Mouse (Mus musculus) spleen, adult 12 weeks (tissue): ENCODE measurements at regions not wholly inside any gene's neighbourhood (a gene's known extent, or its start where the extent isn't known, plus 50 kb on each side); places are given as distances from the start of the nearest gene placed in this dataset.

Source experiments
- DNase-seq: peaks from one replicate; pipeline ENCODE4 v3.0.0; 2022; ENCODE audit warnings: low spot score

DNA sequence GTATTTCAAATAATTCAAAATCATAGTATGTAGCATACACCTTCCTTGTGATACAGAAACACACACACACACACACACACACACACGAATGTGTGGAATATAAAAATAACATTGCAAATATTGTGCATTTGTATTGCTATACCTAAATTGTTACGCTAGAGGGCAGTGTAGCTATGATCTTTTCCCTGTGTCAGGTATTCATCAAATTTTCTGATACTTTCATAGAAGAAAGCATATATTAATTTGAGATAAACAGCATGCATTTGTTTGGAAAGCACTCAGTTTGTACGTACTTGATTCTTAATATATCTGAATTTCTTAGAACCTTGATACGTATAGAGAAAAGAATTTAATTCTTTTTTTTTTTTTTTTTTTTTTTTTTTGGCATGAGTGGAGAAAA lies 1700.9 kb upstream of the Sel1l start:
- DNase-seq, result no peak

DNA sequence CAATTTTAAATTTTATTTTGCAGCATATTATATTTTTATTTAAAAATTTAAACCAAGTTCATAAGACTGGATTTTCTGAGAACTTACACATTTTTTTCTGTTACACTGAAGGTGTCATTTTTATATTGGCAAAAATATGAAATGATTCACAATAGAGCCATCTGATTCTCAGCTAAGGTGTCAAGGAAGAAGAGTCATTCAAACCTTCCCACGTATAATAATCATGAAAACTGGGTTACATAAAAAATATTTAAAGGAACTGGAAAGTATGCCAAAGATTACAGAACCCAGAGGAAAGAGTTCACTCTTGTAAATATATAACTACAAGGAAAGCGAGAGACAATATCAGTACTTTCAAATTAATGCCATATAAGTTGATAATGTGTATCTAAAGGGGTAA lies 1674.5 kb upstream of the Sel1l start:
- no peak for DNase-seq

- no peak for DNase-seq
Measured at GRCm38 (mm10) chr12:93486381-93486780, 1637.4 kb upstream of the Sel1l start.

DNA sequence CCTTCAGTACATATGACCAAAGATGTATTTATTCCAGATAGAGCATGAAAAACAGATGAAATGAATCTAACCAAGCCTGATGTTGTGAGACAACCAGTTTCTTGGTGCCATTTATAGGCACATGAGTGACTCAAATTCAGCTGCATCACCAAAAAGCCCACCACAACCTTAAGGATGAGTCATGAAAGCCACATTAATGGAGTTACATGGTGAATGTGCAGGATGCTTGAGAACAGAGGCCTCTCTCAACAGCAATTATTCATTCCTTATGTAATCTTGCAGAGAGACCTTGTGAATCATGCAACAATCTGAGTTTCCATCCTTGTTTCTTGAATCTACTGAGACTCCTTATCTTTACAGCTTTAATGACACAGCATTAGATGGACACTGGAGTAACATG lies 1613.1 kb upstream of the Sel1l start:
- no peak for DNase-seq

GRCm38 (mm10) chr12:93449436-93449835 lies 1600.5 kb upstream of the Sel1l start:
- no peak for DNase-seq

DNA sequence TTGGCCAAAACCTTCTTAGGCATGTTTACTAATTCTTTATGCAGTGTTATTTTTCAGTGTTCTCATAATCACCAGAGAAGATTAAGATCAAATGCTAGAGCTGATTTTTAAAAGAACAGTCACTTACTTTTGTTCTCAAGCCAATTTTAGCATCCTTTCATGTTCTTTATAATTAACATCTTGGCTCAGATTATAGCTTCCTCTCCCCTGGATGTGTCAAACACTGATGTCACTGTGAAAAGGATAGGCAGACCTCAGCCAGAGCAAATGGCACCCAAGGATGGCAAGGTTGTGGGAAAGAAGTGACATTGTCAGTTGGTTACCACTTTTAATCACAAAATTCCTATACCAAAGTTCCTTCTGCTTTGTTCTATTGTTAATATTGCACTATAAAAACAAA lies 1580.3 kb upstream of the Sel1l start:
- DNase-seq, result no peak

DNA sequence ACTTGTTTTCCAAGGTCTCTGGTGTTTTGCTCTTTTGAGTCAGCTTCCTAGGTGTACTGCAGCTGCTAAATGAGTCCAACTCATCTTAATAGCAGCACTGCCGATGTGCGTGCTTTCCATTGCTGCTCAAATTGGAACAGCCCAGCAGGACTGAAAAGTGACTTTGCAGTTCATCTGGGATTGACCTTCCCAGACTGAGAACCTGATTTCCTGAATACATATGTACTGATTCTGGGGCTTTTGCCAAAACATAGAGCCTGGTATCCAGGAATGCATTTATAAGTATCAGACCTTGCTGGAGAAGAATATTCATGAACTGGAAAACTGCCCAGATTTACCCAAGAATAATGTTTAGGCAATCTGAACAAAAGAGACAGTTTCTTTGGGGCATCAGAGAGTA lies 1579.0 kb upstream of the Sel1l start:
- DNase-seq, result no peak

DNA sequence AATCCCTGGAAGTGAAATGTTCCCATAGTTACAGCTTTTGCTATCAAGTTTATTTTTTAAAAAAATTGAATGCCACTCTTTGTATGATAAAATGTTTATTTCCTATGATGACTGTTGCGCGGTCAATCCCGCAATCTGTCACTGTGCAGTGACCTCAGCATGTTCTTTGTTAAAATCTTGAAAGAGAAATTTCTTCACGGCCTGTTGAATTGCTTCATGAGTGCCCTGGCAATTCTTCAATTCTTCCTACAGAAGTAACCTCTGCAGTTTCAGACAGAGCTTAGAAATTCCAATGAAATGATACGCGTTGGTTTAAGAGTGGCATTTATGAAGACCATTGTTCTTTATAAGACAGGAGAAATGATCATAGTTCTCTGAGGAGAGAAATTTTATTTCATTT lies 1567.4 kb upstream of the Sel1l start:
- DNase-seq, result no peak

GRCm38 (mm10) chr12:93415791-93416190 lies 1566.8 kb upstream of the Sel1l start:
- no peak for DNase-seq

- no peak for DNase-seq
Measured at GRCm38 (mm10) chr12:93385578-93385977, 1536.6 kb upstream of the Sel1l start.

DNA sequence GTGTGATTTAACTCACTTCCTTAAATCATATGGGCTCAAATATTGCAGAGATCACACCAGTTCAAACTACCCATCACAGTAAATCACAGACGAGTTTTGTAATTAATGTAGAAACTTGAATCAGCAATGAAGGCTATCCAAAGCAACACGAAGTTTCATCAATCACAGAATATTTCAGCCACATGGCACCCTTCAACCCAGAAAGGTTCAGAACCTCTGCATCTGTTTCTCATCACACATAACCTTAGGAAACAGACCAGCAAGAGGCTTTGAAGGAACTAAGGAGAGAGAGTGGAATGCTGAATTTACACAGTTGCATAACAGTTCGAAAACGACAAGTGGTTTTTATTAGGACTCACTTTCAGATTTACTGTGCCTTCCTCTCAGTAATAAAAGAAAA lies 1494.0 kb upstream of the Sel1l start:
- no peak for DNase-seq

DNA sequence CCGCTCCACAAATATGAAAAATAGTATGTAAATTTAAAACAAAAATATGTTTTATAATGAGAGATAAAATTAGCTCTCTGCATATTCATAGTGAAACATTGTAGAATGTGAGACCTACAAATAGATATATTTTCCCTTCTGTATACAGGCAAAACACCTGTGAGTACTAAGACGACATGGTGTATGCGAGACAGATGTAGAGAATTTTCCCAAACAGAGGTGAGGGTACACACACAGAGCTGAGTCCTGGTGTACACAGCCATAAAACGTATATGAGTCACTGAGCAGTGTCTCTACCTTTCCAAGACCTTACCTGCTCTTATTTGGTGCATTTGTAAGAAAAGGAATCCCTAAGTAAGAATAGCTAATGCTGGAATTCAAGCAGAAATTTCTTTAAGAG lies 1493.6 kb upstream of the Sel1l start:
- no peak for DNase-seq

DNA sequence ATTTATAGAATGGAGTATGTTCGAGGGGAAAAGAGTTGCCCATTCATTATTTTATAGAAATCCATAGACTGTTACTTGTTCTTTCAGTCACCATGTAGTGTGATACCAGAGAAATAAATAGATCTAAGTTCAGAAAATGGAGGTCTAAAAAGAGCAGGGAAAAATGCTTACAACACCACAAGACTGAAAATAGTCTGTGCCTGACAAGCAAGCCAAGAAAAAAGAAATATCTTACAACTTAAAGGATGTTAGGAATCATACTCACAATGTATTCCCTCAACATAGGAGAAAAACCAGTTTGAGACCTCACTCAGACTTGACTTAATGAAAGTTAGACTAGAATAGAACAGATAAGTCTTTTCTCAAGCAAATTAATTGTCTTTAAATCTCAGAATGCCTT lies 1486.6 kb upstream of the Sel1l start:
- no peak for DNase-seq

GRCm38 (mm10) chr12:93312214-93312613 lies 1463.3 kb upstream of the Sel1l start:
- no peak for DNase-seq

- no peak for DNase-seq
Measured at GRCm38 (mm10) chr12:93281816-93282215, 1432.9 kb upstream of the Sel1l start.

GRCm38 (mm10) chr12:93273652-93274051 lies 1424.7 kb upstream of the Sel1l start:
- no peak for DNase-seq

GRCm38 (mm10) chr12:93230237-93230636 lies 1381.3 kb upstream of the Sel1l start:
- DNase-seq, result no peak

GRCm38 (mm10) chr12:93226826-93227225 lies 1377.9 kb upstream of the Sel1l start:
- no peak for DNase-seq

DNA sequence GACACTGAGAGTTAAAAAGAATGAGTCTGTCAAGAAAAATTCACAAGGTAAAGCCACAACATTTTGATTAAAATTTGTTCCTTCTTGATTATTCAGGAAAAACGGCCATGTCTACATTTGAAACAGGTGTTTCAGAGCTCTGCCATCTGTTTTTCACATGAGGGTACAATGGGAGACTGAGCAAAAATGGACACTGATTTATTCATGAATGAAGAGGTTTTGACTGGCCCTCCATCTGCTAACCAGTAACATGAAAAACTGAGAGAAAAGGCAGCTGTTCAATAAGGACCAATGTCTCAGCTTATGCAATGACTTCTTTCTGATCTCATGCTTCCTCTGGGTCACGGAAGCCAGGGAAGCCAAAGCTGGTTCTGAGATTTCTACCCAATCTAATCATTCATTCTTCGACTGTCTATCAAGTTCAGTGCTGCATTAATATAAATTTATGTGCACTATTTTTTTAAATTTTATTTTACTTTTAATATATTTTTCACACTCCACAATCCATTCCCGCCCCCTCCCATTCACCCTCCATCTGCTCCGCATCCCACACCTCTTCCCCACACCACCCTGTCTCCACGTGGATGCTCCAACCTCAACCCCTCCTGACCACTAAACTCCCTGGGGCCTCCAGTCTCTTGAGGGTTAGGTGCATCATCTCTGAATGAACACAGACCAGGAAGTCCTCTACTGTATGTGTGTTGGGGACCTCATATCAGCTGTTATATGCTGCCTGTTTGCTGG lies 1372.4 kb upstream of the Sel1l start:
- DNase-seq, result no peak

DNA sequence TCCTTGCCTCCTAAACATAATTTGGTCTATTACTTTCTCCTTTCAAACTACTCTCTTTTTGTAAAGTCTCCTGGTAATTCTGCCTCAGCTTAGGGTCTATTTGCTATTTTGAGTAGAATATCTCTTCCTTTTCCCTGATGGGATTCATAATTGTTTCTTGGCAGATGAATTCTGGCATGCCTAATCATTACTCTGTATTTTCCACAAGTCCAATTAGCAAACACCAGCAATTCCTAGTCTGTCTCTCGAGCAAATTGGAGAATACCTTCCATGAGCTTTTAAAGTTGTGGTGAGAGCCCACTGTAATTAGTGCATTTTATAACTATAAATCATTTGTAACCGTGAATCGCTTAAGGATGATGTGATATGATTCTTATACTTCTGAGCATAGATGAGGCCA lies 1358.6 kb upstream of the Sel1l start:
- no peak for DNase-seq

GRCm38 (mm10) chr12:93188940-93189339 lies 1340.0 kb upstream of the Sel1l start:
- DNase-seq, result no peak

GRCm38 (mm10) chr12:93173744-93174143 lies 1324.8 kb upstream of the Sel1l start:
- DNase-seq, result no peak

GRCm38 (mm10) chr12:93160252-93160651 lies 1311.3 kb upstream of the Sel1l start:
- no peak for DNase-seq

GRCm38 (mm10) chr12:93152618-93153245 lies 1303.8 kb upstream of the Sel1l start:
- DNase-seq, result peak; percentile 5
